15 mouse cellular contexts compared by ENCODE assay signal in the genomic region with DNA sequence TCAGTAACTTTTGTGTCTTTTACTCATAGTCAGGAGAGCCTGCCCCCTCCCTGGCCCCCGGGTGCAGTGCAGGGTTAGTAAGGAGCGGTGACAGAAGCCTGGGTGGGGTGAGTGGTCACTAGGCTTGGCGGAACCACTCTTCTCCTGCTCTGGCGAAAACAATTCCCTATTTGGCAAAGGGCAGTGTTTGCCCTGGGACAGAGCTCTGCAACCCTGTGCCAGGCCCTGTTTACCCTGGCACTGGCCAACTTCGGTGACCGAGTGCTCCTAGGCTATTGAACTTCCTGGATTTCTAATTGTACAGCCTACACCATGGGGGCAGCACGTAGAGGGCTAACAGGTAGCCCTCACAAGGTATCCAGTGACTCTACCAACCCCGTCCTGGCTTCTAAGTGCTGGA.
DNase-seq lines count a peak whose midpoint lies in the region; ATAC-seq lines count a peak whose summit lies in the region.
"Had no signal": no experiment of that assay in that cellular context is flagged by ENCODE, and none has a peak within 500 bp of the region (broad histone marks: within the 10 kb centered on the region; RNA-seq: fewer than 3 reads in every experiment).

No protein-coding gene starts in this region.

- 0 out of 2 replicates have a peak, but pooled peaks have one; percentile 29 for ATAC-seq in frontal cortex, adult (ENCODE audit: low TSS enrichment)
- no peak for ATAC-seq in kidney, embryonic 15.5 days (replicated peaks; ENCODE audit: low FRiP score)
- ATAC-seq: activated CD4-positive, CD25-positive, alpha-beta regulatory T cell, adult 4 months; forebrain, embryonic 13.5 days; hindbrain, embryonic 16.5 days had no signal

- H3K4me3 ChIP-seq in kidney, embryonic 15.5 days (replicated peaks), result no peak overlapping the region
- H3K4me3 ChIP-seq: forebrain, embryonic 13.5 days; gastrocnemius, adult 2 months; heart, embryonic 15.5 days; left cerebral cortex, adult 2 months; midbrain, embryonic 12.5 days had no signal

- no peaks in the 10 kb centered on the region for H3K9me3 ChIP-seq in kidney, embryonic 15.5 days (replicated peaks)
- H3K9me3 ChIP-seq: forebrain, embryonic 13.5 days; heart, embryonic 15.5 days; midbrain, embryonic 12.5 days had no signal

- intact Hi-C loops in heart, postnatal 10 days (cut with DNase I), result no loop called here

- peaks cover 4% of the 10 kb centered on the region for H3K4me1 ChIP-seq in kidney, embryonic 15.5 days
- H3K4me1 ChIP-seq: forebrain, embryonic 13.5 days; heart, embryonic 15.5 days; midbrain, embryonic 12.5 days had no signal

- H3K27ac ChIP-seq in kidney, embryonic 15.5 days, result no peak overlapping the region
- H3K27ac ChIP-seq: forebrain, embryonic 13.5 days; gastrocnemius, adult 2 months; heart, embryonic 15.5 days; left cerebral cortex, adult 2 months; midbrain, embryonic 12.5 days had no signal

- no peak overlapping the region for H3K9ac ChIP-seq in kidney, embryonic 15.5 days
- H3K9ac ChIP-seq: forebrain, embryonic 13.5 days; heart, embryonic 15.5 days; midbrain, embryonic 12.5 days had no signal

- DNase-seq in frontal cortex, postnatal 36 days (ENCODE audit: low spot score in 2 of 2), result no peak
- DNase-seq in kidney, postnatal 36 days, result peak; percentile 20 to 22
- DNase-seq in heart, postnatal 10 days, result peak; percentile 7 to 25
- DNase-seq in lung, postnatal 36 days, result peak; percentile 75
- DNase-seq in frontal cortex, postnatal 14 days (ENCODE audit: low spot score in 2 of 2), result no peak
- DNase-seq: gastrocnemius, adult 2 months; right cerebral cortex, postnatal 14 days had no signal

- no peaks in the 10 kb centered on the region for H3K36me3 ChIP-seq in kidney, embryonic 15.5 days
- H3K36me3 ChIP-seq: heart, embryonic 15.5 days; midbrain, embryonic 12.5 days had no signal

- WGBS in kidney, embryonic 15.5 days, result 88% methylated on average over 8 of the region's 8 CpGs

- no peak overlapping the region for H3K4me2 ChIP-seq in kidney, embryonic 15.5 days
- H3K4me2 ChIP-seq: forebrain, embryonic 13.5 days; heart, embryonic 15.5 days; midbrain, embryonic 12.5 days had no signal

- H3K27me3 ChIP-seq in kidney, embryonic 15.5 days, result no peaks in the 10 kb centered on the region
- H3K27me3 ChIP-seq: forebrain, embryonic 13.5 days; heart, embryonic 15.5 days had no signal

Comparison
In these comparisons a context has a peak if more than half of its experiments do, and no peak if none do; other contexts are left out.
1. DNase-seq: peak in kidney, postnatal 36 days (2 of 2), heart, postnatal 10 days (2 of 2) and lung, postnatal 36 days (single experiment); none in frontal cortex, postnatal 36 days (0 of 2) and frontal cortex, postnatal 14 days (0 of 2).